Mouse (Mus musculus): ENCODE data around the gene Ifrd1.
"Not testable (repeated sequence)": the region's sequence is repeated elsewhere in the genome, so short reads cannot be mapped to it uniquely, and the experiment has no call there.

Ifrd1 gene

GRCm38 (mm10) chr12:40199302-40199701 lies 49.0 kb downstream of the Ifrd1 start, which contains the start of gene Lsmem1:
Gene Lsmem1, minus strand, starts transcription at chr12:40199490.
- no peak for DNase-seq (ENCODE audit: low spot score in 2 of 2)

GRCm38 (mm10) chr12:40198427-40198826 lies 49.9 kb downstream of the Ifrd1 start:
- no peak for DNase-seq (ENCODE audit: low spot score in 2 of 2)

GRCm38 (mm10) chr12:40198019-40198418 lies 50.3 kb downstream of the Ifrd1 start:
- no peak for DNase-seq (ENCODE audit: low spot score in 2 of 2)

- DNase-seq (ENCODE audit: low spot score in 2 of 2) = no peak
Observed at GRCm38 (mm10) chr12:40197511-40197910, 50.8 kb downstream of the Ifrd1 start.

GRCm38 (mm10) chr12:40185474-40185873 lies 62.8 kb downstream of the Ifrd1 start:
- no peak for DNase-seq (ENCODE audit: low spot score in 2 of 2)

- no peak for DNase-seq (ENCODE audit: low spot score in 2 of 2)
Observed at GRCm38 (mm10) chr12:40177089-40177488, 71.2 kb downstream of the Ifrd1 start.

- no peak for DNase-seq (ENCODE audit: low spot score in 2 of 2)
Observed at GRCm38 (mm10) chr12:40176158-40176557, 72.1 kb downstream of the Ifrd1 start.

- not testable (repeated sequence) for DNase-seq (ENCODE audit: low spot score in 2 of 2)
Observed at GRCm38 (mm10) chr12:40175171-40175570, 73.1 kb downstream of the Ifrd1 start.

- DNase-seq (ENCODE audit: low spot score in 2 of 2) = no peak
Observed at GRCm38 (mm10) chr12:40171637-40172036, 76.7 kb downstream of the Ifrd1 start.

GRCm38 (mm10) chr12:40169675-40170074 lies 78.6 kb downstream of the Ifrd1 start:
- no peak for DNase-seq (ENCODE audit: low spot score in 2 of 2)

GRCm38 (mm10) chr12:40164621-40165020 lies 83.7 kb downstream of the Ifrd1 start:
- DNase-seq (ENCODE audit: low spot score in 2 of 2) = no peak

GRCm38 (mm10) chr12:40160777-40161176 lies 87.5 kb downstream of the Ifrd1 start:
- no peak for DNase-seq (ENCODE audit: low spot score in 2 of 2)

- no peak for DNase-seq (ENCODE audit: low spot score in 2 of 2)
Observed at GRCm38 (mm10) chr12:40154188-40154587, 94.1 kb downstream of the Ifrd1 start.

GRCm38 (mm10) chr12:40152353-40153069 lies 95.8 kb downstream of the Ifrd1 start:
- DNase-seq (ENCODE audit: low spot score in 2 of 2) = no peak

Measured in right cerebral cortex, postnatal 36 days (tissue).